ENCODE assay signal across 20 mouse cellular contexts in the genomic region with DNA sequence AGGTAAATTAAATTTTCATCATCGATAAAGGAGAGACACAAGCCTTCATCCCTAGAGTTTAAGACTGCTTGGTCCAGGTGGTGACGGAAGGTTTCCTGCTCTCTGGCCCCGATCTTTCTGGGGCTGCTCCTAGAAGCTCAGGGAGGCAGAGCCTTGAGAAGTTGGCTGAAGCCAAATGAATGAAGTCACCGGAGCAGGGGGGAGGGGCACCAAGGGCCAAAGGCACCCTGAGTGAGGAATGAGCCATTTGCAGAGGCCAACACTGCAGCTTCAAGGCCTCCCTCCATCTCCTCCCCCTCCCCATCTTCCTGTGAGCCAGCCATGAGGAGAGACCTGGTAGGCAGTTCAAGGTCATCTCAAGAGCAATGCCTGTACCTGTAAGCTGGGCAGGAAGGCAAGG. TPM values are rescaled to one million over a fixed set of nuclear protein-coding genes. Genes with fewer than 3 reads are reported as not detected.
A peak's percentile ranks its signal among the peaks of the same experiment; 100 is the strongest.
DNase-seq lines count a peak whose midpoint lies in the region; ATAC-seq lines count a peak whose summit lies in the region.
"Had no signal": no experiment of that assay in that cellular context is flagged by ENCODE, and none has a peak within 500 bp of the region (broad histone marks: within the 10 kb centered on the region; RNA-seq: fewer than 3 reads in every experiment).

No protein-coding gene starts in this region.

- H3K27ac ChIP-seq in kidney, embryonic 16.5 days (ENCODE audit: low read length) = no peak overlapping the region
- H3K27ac ChIP-seq: embryonic facial prominence, embryonic 10.5 days; gastrocnemius, adult 2 months; heart, embryonic 15.5 days; hindbrain, embryonic 10.5 days; hindbrain, embryonic 14.5 days; intestine, embryonic 15.5 days had no signal

- H3K9ac ChIP-seq in kidney, embryonic 16.5 days (replicated peaks; ENCODE audit: low read length) = no peak overlapping the region
- H3K9ac ChIP-seq: heart, embryonic 15.5 days; hindbrain, embryonic 14.5 days; intestine, embryonic 15.5 days had no signal

- no peaks in the 10 kb centered on the region for H3K36me3 ChIP-seq in kidney, embryonic 16.5 days (ENCODE audit: insufficient read depth, low read length)
- H3K36me3 ChIP-seq: embryonic facial prominence, embryonic 10.5 days; G1E; heart, embryonic 15.5 days; hindbrain, embryonic 10.5 days; intestine, embryonic 15.5 days had no signal

- 69% methylated on average over 4 of the region's 4 CpGs for WGBS in kidney, embryonic 16.5 days

- DNase-seq in kidney, postnatal 10 days = peak; percentile 27
- DNase-seq in adrenal gland, adult 18-20 months (ENCODE audit: low spot score in 2 of 2) = peak; percentile 42 to 55
- DNase-seq in adrenal gland, postnatal 10 days = peak; percentile 82
- DNase-seq in spleen, adult 18-20 months = no peak
- DNase-seq in natural killer cell, adult 2 months (ENCODE audit: low spot score in 2 of 2) = no peak
- no peak for DNase-seq in urinary bladder, postnatal 25 days (ENCODE audit: low spot score)
- DNase-seq: cerebellum, adult 11-12 months; cerebellum, adult 9-11 months; cerebellum, postnatal 36 days; gastrocnemius, adult 2 months; gastrocnemius, postnatal 25 days; kidney, adult 18-20 months had no signal

- no peaks in the 10 kb centered on the region for H3K4me1 ChIP-seq in kidney, embryonic 16.5 days (ENCODE audit: insufficient read depth, low read length)
- H3K4me1 ChIP-seq: intestine, embryonic 15.5 days had no signal

- ATAC-seq in kidney, embryonic 16.5 days (ENCODE audit: low FRiP score, low TSS enrichment) = no peak
- ATAC-seq: forebrain, embryonic 14.5 days; intestine, embryonic 15.5 days had no signal

- H3K4me3 ChIP-seq in kidney, embryonic 16.5 days (ENCODE audit: low read length) = no peak overlapping the region
- H3K4me3 ChIP-seq: embryonic facial prominence, embryonic 10.5 days; gastrocnemius, adult 2 months; heart, embryonic 15.5 days; hindbrain, embryonic 10.5 days; intestine, embryonic 15.5 days had no signal

- 0 out of 2 replicates have a peak, but pooled peaks cover 5% of the 10 kb centered on the region for H3K9me3 ChIP-seq in kidney, embryonic 16.5 days (ENCODE audit: low read length)
- H3K9me3 ChIP-seq: G1E; heart, embryonic 15.5 days; intestine, embryonic 15.5 days had no signal

- H3K27me3 ChIP-seq in kidney, embryonic 16.5 days (ENCODE audit: insufficient read depth, low read length) = no peaks in the 10 kb centered on the region
- H3K27me3 ChIP-seq: heart, embryonic 15.5 days; intestine, embryonic 15.5 days had no signal

- no peak overlapping the region for H3K4me2 ChIP-seq in kidney, embryonic 16.5 days (replicated peaks; ENCODE audit: low read depth, low read length)
- H3K4me2 ChIP-seq: heart, embryonic 15.5 days; hindbrain, embryonic 14.5 days; intestine, embryonic 15.5 days had no signal

RNA-seq across cellular contexts. Expression of gene Rmi2, which starts 58.3 kb away (rescaled TPM):
- polyA plus RNA-seq in kidney, embryonic 16.5 days (2015; fragmentation: Nextera tagmentation; extraction: Ambion mirVana) = 2.9 and 3.5 TPM in 2 replicates
- under 1 TPM; 0.51 to 0.56 TPM for total RNA-seq in adrenal gland, adult 18-20 months (2021)
- total RNA-seq in adrenal gland, postnatal 10 days (2021) = 1 to 10 TPM; 1.6 to 1.8 TPM

Comparison
In these comparisons a context has a peak if more than half of its experiments do, and no peak if none do; other contexts are left out.
1. DNase-seq: peak in kidney, postnatal 10 days (single experiment), adrenal gland, adult 18-20 months (2 of 2) and adrenal gland, postnatal 10 days (single experiment); none in spleen, adult 18-20 months (0 of 2), natural killer cell, adult 2 months (0 of 2) and urinary bladder, postnatal 25 days (single experiment).